Mouse (Mus musculus) MEL-GATA-1-ER (cell line): ENCODE data around the gene Xiap.
"Not testable (repeated sequence)": the region's sequence is repeated elsewhere in the genome, so short reads cannot be mapped to it uniquely, and the experiment has no call there.

Experiments
- DNase-seq: peaks from one replicate; pipeline ENCODE4 v3.0.0-alpha.2; 2012; ENCODE audit warnings: low read depth; ENCODE audit errors: extremely low read depth

Xiap gene

DNA sequence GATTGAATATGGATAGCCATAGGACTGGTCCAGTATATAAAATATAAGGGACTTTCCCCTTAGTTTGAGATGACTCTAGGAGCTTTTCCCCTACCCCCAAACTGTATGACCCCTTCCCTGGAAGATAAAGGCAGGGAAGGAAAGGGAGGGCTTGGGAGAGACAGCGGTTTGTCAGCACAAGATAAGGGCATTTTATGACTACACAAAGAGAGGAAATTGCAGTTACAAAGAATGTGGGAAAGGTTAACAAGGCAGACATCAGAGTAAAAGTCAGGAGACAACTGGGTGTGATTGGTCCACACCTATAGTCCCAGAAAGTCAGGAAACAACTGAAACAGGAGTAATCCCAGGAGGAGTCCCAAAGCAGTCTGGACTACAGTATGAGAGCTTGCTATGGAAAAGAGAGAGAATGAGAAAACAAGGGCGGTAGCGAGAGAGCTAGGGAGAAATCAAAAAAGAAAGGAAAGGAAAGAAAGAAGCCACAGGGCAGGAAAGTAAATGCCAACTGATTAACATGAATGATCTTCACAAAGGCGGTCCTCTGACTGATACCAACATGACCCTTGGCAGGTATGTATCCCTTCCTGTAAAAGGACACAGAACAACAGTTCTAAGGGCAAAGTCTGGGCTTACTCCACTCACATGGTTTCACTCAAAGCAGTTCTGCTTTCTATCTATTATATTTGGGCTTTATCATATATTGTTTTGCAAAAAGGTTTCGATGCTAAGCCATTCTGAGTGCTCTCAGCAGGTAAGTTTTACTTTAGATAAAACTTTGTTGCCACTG is at the start of gene Xiap:
Gene Xiap (plus strand): TSS at position 398 of the 787 bp plus-strand sequence.
- no peak for DNase-seq

DNA sequence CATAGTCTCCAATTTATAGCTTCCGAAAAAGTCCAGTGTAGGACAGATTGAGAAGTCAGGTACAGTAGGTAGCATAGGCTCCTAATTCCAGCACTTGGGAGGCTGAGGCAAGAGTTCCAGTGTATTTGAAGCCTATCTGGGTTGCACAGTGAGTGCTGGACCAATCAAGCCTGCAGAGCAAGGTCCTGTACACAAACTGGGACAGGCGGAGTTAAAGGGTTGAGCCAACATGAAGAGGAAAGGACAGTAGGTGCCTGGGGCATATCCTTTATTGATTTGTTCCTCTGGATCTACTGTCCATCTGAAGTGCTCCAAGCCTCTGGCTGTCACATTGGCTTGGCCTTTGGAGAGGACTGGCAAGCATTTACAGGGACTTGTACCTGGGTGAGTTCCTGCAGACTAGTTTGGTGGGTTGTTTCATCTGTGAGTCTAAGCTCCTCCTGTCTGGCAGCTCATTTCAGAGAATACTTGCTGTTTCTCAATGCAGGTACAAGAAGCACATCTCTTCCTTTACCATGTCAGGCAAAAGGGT is 46.7 kb upstream of the Xiap start:
- no peak for DNase-seq

- DNase-seq, result no peak
Measured at GRCm38 (mm10) chrX:42013776-42014175, 45.7 kb upstream of the Xiap start.

GRCm38 (mm10) chrX:42014502-42014901 is 45.0 kb upstream of the Xiap start:
- DNase-seq, result no peak

DNA sequence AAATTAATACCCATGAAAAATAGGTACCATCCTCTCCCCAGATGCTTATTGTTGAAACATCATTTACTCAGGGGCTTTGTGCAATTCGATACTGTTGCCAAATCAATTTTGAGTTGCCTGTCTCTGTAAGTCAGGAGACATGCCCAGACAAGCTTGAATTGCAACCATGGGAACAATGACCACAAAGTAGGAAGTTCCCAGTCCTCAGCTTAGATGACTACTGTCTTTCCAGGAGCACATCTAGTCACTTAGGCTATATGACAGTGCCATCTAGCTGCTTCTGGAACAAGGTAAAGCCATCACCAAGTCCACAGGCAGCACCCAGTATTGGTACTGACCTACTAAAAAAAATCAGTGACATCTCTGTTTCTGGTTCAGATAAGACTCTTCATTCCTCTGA is 41.4 kb upstream of the Xiap start:
- peak; percentile 35 for DNase-seq

GRCm38 (mm10) chrX:42019441-42019840 is 40.0 kb upstream of the Xiap start:
- peak; percentile 46 for DNase-seq

- DNase-seq, result not testable (repeated sequence)
Measured at GRCm38 (mm10) chrX:42025802-42026440, 33.6 kb upstream of the Xiap start.

GRCm38 (mm10) chrX:42026981-42027380 is 32.5 kb upstream of the Xiap start:
- not testable (repeated sequence) for DNase-seq

DNA sequence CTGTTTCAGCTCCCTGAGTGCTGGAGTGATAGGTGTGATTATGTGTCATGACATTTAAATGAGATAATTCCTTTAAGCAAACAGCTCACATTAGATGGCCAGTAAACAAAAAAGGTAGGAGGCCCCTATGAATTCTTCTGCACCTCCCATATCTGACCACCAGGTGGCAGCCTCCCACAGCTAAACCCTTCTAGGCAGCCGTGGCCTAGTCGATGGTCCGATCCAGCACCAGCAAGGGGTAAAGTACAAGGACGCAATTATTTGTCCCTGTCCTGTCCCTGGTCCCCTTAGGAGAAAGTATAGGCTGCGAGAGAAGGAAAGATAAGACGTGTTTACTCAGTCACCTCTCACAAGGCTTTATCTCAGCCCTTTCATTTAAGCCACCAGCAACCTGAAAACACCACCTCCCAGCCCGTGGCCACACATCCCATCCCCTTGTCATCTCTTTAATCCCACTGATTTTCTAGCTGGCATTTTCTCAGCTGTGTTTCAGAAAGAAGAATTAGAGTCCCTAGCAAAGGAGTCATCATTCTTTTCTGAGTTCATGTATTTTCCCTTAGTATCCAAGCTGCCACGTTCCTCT is 26.3 kb upstream of the Xiap start:
- DNase-seq, result peak; percentile 46

DNA sequence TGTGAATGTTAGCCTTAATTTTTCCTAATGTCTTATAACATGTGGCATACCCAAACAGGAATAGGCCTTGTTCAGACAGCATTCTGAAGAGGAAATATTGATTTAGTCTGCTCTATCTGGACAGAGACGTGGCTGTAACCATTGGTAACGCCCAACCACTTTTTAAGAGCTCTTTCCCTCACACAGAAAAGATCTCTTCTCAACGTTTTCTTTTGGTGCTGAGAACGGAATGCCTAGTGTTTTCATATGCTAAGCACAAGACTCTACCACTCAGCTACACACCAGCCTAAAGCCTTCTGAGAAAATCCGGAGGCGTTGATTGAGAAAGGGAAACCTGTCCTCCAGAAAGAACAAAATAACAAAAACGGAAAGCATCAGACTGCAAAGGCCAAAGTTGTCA is 25.6 kb upstream of the Xiap start:
- DNase-seq, result no peak

DNA sequence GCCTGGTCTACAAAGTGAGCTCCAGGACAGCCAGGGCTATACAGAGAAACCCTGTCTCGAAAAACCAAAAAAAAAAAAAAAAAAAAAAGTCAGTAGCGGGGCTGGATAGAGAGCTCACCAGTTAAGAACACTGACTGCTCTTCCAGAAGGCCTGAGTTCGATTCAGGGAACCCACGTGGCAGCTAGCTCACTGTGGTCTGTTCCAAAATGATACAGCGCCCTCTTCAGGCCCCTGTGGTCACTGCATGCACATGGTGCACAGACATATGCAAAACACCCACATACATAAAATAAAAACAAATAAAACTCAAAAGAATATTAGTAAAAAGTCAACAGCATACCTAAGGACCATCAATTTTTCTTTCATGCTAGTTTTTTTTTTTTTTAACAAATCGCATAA is 20.0 kb upstream of the Xiap start:
- no peak for DNase-seq

DNA sequence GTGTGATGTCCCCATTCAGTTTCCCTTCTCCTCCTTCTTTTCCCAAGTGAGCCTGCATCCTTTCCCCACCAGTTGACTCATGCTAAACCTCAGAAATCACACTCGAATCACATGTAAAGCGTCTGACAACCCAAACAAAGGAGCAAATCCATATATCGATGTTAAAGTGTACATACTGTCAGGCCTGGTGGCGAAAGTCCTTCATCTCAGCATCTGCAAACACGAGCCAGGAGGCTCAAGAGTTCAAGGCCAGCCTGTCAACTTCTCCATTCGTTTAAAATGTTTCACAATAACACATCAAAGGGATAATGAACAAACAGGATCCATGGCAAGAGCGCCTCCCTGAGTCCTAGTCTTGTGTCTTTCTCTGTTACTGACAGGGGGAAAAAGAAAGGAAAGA is 14.5 kb upstream of the Xiap start:
- no peak for DNase-seq

GRCm38 (mm10) chrX:42050652-42051643 is 8.5 kb upstream of the Xiap start:
- no peak for DNase-seq

GRCm38 (mm10) chrX:42057012-42057411 is 2.5 kb upstream of the Xiap start:
- no peak for DNase-seq

GRCm38 (mm10) chrX:42057873-42058272 is 1.6 kb upstream of the Xiap start:
- no peak for DNase-seq

DNA sequence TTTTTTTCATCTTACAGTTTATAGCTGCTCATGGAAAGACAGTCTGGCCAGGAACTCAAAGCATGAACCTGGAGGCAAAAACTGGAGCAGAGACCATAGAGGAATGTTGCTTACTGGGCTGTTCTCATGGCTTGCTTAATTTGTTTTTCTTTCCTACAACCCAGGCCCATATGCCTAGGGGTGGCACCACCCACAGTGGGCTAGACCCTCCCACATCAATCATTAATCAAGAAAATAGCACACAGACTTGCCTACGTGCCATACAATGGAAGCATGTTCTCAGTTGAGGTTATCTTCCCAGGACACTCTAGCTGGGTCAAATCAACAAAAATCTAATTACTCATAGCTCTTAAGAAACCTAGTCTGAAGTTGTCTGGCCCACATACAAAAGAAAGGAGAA is 4.1 kb downstream of the Xiap start:
- DNase-seq, result no peak

DNA sequence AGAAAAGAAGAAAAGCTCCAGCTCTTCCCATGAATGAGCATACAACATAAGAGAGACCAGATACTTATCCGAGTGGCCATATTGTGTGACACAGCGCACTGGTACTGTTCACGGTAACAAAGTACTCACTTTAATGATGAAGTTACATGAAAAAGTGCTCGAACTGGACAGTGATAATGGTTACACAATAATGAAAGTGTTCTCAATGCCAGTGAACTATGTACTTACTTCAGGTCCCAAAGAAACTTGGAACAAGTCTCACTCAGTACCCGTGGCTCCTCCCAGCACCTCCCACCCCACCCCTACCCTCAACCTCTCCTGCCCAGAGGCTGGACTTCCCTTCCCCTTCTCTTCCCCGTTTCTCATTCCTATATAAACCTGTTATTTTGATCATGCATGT is 5.6 kb downstream of the Xiap start:
- DNase-seq, result no peak

DNA sequence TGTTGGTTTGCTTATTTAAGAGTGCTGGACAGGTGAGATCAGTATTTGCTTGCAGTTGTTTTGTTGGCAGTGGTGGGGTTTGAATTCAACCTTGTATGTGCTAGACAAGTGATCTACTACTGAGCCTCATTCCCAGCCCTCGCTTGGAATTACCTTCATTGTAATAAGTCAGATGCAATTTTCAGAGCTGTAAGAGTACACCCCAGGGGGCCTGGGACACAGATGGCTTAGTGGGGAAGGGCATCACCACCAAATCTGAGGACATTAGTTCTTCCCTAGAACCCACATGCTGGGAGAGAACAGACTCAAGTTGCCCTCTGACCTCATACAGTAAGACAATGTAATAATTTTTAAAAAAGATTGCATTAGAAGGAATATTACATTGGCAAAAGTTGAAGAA is 7.3 kb downstream of the Xiap start:
- no peak for DNase-seq

GRCm38 (mm10) chrX:42067791-42068200 is 8.3 kb downstream of the Xiap start:
- DNase-seq, result peak; percentile 23

GRCm38 (mm10) chrX:42068201-42068874 is 8.9 kb downstream of the Xiap start:
- DNase-seq, result peak; percentile 60

GRCm38 (mm10) chrX:42068875-42069257 is 9.4 kb downstream of the Xiap start:
- DNase-seq, result peak; percentile 44
